Mouse (Mus musculus) lung, postnatal 0 days (tissue): ENCODE results near the gene Tmem50b. TPM values are rescaled to one million over a fixed set of nuclear protein-coding genes. Genes with fewer than 3 reads are reported as not detected.

ENCODE experiments used
- ATAC-seq: fragments of 200-750 bp; cut with Nextera tagmentation; 2 replicates; pipeline ENCODE4 v1.8.0; 2017; ENCODE audit warnings: moderate library complexity
- DNase-seq: peaks from one replicate; pipeline ENCODE4 v3.0.0-alpha.2; 2016; ENCODE audit warnings: low spot score
- H3K27ac ChIP-seq: fragments of 300-500 bp; sonication (generic); 2 replicates; pipeline ENCODE4 v1.5.1; 2014; ENCODE audit warnings: antibody characterized with exemption, mild to moderate bottlenecking, low read length, mixed read lengths
- H3K27me3 ChIP-seq: fragments of 300-500 bp; sonication (generic); replicated peaks from 2 replicates; pipeline ENCODE4 v1.6.1; 2014; ENCODE audit warnings: low read length, mixed read lengths; ENCODE audit not compliant: insufficient read depth
- H3K36me3 ChIP-seq: fragments of 300-500 bp; sonication (generic); 2 replicates; pipeline ENCODE4 v1.6.1; 2014; ENCODE audit warnings: low read length, mixed read lengths; ENCODE audit not compliant: insufficient read depth
- H3K4me1 ChIP-seq: fragments of 300-500 bp; sonication (generic); 2 replicates; pipeline ENCODE4 v1.6.1; 2014; ENCODE audit warnings: antibody characterized with exemption, low read depth, low read length, mixed read lengths; ENCODE audit not compliant: insufficient read depth
- H3K4me2 ChIP-seq: fragments of 300-500 bp; sonication (generic); replicated peaks from 2 replicates; pipeline ENCODE4 v1.6.1; 2014; ENCODE audit warnings: low read depth, mild to moderate bottlenecking, low read length, moderate library complexity, mixed read lengths
- H3K4me3 ChIP-seq: fragments of 300-500 bp; sonication (generic); 2 replicates; pipeline ENCODE4 v1.5.1; 2014; ENCODE audit warnings: low read depth, low read length
- H3K9ac ChIP-seq: fragments of 300-500 bp; sonication (generic); replicated peaks from 2 replicates; pipeline ENCODE4 v1.6.1; 2014; ENCODE audit warnings: low read depth, mild to moderate bottlenecking
- H3K9me3 ChIP-seq: fragments of 300-500 bp; sonication (generic); 2 replicates; pipeline ENCODE4 v1.6.1; 2016; ENCODE audit warnings: low read length, mixed read lengths
- CTCF ChIP-seq: IDR thresholded peaks from 2 replicates; pipeline ENCODE4 v1.5.1; 2016; ENCODE audit warnings: antibody characterized with exemption, mild to moderate bottlenecking
- EP300 ChIP-seq: IDR thresholded peaks from 2 replicates; pipeline ENCODE4 v1.6.1; 2016; ENCODE audit warnings: antibody characterized with exemption, mild to moderate bottlenecking, control low read depth
- WGBS: fragments of 180-500 bp; shearing (Covaris S2); extraction: QIAGEN DNeasy Blood & Tissue Kit; methylation state at CpG from one replicate; pipeline ENCODE4 v1.1.7; 2014; 5-methylcytosine and 5-hydroxymethylcytosine counted together
- polyA plus RNA-seq: library from polyadenylated mRNA; unstranded; fragments of >200 nt; fragmentation: Nextera tagmentation; extraction: Ambion mirVana; gene quantifications from 2 replicates; pipeline ENCODE4 v1.2.1, GENCODE M21; 2015

Gene Tmem50b
- polyA plus RNA-seq, 1 experiment from 2014 or later = 160 TPM

DNA sequence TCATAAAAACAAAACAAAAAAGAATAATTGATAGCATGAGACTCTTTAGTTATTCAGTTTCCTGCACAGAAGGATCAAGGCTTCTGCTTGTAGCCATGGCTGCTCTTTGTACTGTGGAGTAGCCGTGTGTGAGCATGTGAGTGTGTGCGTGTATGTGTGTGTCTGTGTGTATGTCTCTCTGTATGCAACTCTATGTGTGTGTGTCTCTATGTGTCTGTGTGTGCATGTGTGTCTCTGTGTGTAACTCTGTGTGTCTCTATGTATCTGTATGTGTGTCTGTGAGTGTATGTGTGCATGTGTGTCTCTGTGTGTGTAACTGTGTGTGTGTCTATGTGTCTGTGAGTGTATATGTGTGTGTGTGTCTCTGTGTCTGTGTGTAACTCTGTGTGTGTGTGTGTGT is 48.6 kb downstream of the Tmem50b start:
- H3K27me3 ChIP-seq = no peaks in the 10 kb centered on the region
- peak overlapping the region; percentile 85 for H3K4me2 ChIP-seq
- WGBS = 78% methylated on average over 2 of the region's 2 CpGs
- no peak overlapping the region for H3K9ac ChIP-seq
- peaks cover 36% of the 10 kb centered on the region for H3K4me1 ChIP-seq
- peak overlapping the region; percentile 19; the same call in 1 of the 2 replicates for H3K4me3 ChIP-seq
- H3K9me3 ChIP-seq = no peaks in the 10 kb centered on the region
- TF ChIP-seq CTCF (no peak), EP300 (no peak)
- no peaks in the 10 kb centered on the region for H3K36me3 ChIP-seq
- no peak for DNase-seq
- ATAC-seq = no peak
- no peak overlapping the region for H3K27ac ChIP-seq

DNA sequence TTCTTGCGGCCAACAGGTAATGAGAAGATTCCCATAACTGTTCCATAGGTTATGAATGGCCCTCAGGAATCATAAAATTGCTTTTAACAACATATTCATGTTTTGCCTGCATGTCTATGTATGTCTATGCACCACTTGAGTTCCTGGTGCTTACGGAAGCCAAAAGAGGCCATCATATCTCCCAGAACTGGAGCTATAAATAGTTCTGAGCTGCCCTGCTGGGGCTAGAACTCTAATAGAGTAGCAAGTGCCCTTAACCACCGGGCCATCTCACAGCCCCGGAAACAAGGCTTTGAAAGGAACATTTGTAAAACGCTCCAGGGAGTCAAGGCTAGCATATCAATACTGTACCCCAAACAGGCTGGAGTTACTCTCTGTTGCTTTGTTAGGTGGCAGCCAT is 49.0 kb downstream of the Tmem50b start:
- ATAC-seq = no peak
- no peak for DNase-seq
- Histone ChIP-seq H3K9ac (no peak overlapping the region), H3K4me3 (peak overlapping the region; percentile 19; the same call in 1 of the 2 replicates), H3K4me2 (peak overlapping the region; percentile 85), H3K36me3 (no peaks in the 10 kb centered on the region), H3K9me3 (no peaks in the 10 kb centered on the region), H3K4me1 (peaks cover 35% of the 10 kb centered on the region), H3K27ac (no peak overlapping the region), H3K27me3 (no peaks in the 10 kb centered on the region)
- TF ChIP-seq EP300 (no peak), CTCF (no peak)
- WGBS = 26% methylated on average over 5 of the region's 5 CpGs

DNA sequence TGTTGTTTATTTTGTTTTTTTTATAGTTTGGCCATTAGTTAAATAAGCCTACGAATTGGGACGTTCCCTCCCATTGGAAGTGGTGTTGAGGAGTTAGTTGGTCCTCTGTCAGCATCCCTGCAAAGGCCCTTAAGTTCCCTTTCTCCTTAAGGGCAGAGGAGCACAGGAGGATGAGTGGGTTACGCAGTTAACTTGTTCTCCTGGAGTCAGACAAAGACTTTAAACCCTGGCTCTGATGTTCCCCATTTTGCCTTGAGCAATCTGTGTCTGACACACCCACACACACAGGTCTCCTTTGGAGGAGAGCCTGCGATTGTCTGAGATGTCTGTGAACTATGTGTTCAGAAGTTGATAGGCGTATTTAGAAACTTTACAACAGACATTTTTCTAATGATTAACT is 49.6 kb downstream of the Tmem50b start:
- Histone ChIP-seq H3K9ac (peak overlapping the region; percentile 92), H3K36me3 (no peaks in the 10 kb centered on the region), H3K4me3 (peak overlapping the region; percentile 93), H3K27ac (peak overlapping the region; percentile 95; the same call in 1 of the 2 replicates), H3K9me3 (no peaks in the 10 kb centered on the region), H3K4me1 (peaks cover 29% of the 10 kb centered on the region), H3K4me2 (peak overlapping the region; percentile 85), H3K27me3 (no peaks in the 10 kb centered on the region)
- WGBS = 37% methylated on average over 5 of the region's 5 CpGs
- ATAC-seq = no peak
- TF ChIP-seq EP300 (no peak), CTCF (no peak)
- DNase-seq = peak; percentile 34

DNA sequence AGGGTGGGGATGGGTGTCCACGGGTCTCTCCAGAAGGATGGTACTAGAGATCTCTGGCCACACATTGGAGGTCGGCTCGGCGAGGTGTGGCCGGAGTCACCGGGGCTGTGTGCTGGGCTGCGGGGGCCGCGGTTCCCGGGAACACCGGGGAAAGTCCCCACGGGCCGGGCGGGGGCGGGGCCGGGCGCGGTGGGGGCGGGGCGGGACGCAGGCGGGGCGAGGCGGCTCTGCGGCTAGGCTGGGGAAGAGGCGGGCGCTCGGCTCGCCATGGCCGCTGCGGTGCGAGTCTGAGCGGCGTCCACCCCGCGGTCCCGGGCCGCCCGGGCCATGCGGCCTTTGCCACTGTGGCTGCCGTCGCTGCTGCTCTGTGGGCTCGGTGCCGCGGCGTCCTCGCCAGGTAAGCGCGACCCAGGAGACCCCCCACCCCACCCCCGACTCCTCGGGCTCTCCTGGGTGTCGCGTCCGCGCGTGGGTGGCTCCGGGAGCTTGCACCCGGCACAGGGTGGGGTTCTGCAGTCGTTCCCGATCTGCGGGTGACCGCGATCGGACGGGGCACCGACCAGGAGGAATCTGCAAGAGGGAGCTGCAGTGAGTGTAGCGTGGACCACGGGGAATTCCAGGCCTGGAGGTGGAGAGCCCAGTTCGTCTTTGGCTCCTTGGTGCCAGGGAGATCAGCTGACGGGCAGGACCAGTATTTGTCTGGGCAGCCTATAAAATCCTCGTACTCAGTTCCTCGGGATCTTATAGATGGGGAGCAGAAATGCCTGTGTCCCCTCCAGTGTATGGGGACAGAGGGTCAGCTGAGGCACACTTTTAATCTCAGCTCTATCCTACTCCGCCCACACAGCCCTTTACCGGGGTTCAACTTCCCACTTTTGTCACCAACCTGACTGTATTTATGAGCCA is 50.5 kb downstream of the Tmem50b start, which contains the start of gene Ifngr2:
Gene Ifngr2 (plus strand): TSS at position 237 of the 906 bp plus-strand sequence.
- DNase-seq = peak; percentile 82
- peaks cover 28% of the 10 kb centered on the region for H3K4me1 ChIP-seq
- H3K9ac ChIP-seq = peak within 1 kb of the TSS; percentile 92
- peak; percentile 89 for ATAC-seq
- no peaks in the 10 kb centered on the region for H3K36me3 ChIP-seq
- H3K27me3 ChIP-seq = no peaks in the 10 kb centered on the region
- peak within 1 kb of the TSS; percentile 95 for H3K27ac ChIP-seq
- peak within 1 kb of the TSS; percentile 93 for H3K4me3 ChIP-seq
- TF ChIP-seq CTCF = no peak
- TF ChIP-seq EP300 = no peak
- under 1% methylated on average over 49 of the region's 74 CpGs for WGBS
- H3K4me2 ChIP-seq = peak within 1 kb of the TSS; percentile 85
- no peaks in the 10 kb centered on the region for H3K9me3 ChIP-seq

DNA sequence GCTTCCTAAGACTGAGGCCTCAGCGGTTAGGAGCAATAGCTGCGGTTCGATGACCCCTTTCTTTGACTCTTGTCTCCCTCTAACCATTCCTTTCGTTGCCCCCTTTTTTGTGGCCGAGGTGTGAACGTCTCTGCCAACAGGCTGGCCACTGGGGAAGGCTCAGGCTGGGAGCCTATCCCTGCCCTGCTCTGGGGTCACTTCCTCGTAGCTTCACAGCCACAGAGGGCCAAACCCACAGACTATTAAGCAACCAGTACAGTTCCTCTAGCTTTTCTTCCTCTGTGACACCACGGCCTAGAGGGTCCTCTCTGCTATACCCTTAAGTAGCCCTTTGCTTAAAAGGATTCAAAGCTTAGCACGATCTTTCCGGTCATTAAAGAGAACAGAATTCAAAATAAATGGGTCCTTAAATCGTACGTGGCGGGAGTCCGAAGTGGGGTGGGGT is 51.2 kb downstream of the Tmem50b start:
- Histone ChIP-seq H3K9me3 (no peaks in the 10 kb centered on the region), H3K36me3 (no peaks in the 10 kb centered on the region), H3K27me3 (no peaks in the 10 kb centered on the region), H3K9ac (peak overlapping the region; percentile 92), H3K4me1 (peaks cover 28% of the 10 kb centered on the region), H3K27ac (peak overlapping the region; percentile 95), H3K4me3 (peak overlapping the region; percentile 93), H3K4me2 (peak overlapping the region; percentile 85)
- ATAC-seq (peak; percentile 70), DNase-seq (peak; percentile 81)
- no peak for TF ChIP-seq EP300
- TF ChIP-seq CTCF = no peak
- WGBS = 11% methylated on average over 14 of the region's 14 CpGs

DNA sequence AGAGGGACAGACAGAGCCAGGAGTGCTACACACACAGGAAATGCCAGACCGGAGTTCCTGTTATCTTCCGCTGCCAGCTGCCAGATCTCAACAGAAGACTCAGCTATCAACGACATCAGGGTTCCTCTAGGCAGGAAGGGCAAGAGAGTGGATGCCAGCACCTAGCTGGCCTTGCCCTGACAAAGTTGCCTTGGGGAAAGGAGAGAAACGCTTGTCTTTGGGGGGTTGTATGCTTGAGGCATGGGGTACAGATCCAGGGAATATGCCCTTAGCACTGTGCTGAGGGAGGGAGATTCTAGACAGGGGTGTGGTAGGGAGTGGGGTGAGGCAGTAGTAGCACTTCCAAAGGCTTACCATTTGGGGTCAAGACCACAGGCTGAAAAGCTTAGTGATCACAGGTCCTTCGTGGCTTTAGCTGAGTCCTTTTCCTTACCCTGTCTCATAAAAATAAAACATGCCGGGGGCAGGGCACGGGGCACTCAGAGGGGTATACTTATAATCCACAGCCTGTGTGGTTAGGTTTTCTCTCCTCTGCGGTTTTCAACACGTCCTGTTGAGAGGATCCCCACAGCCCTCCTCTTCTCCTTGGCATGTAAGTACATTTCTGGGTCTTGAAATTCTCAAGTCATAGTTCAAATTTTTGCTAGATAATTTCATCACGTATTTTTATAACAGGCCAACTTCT is 51.9 kb downstream of the Tmem50b start:
- TF ChIP-seq EP300 (peak; percentile 75), CTCF (no peak)
- no peak overlapping the region for H3K9ac ChIP-seq
- DNase-seq (peak; percentile 76), ATAC-seq (peak; percentile 40)
- H3K27me3 ChIP-seq = no peaks in the 10 kb centered on the region
- no peaks in the 10 kb centered on the region for H3K9me3 ChIP-seq
- peak overlapping the region; percentile 93; the same call in 1 of the 2 replicates for H3K4me3 ChIP-seq
- no peaks in the 10 kb centered on the region for H3K36me3 ChIP-seq
- WGBS = 34% methylated on average over 10 of the region's 10 CpGs
- peak overlapping the region; percentile 85; the same call in 1 of the 2 replicates for H3K4me2 ChIP-seq
- peaks cover 28% of the 10 kb centered on the region for H3K4me1 ChIP-seq
- peak overlapping the region; percentile 95 for H3K27ac ChIP-seq
